Mouse (Mus musculus) neural tube, embryonic 14.5 days (tissue): ENCODE measurements around the gene Mtmr12. TPM values are rescaled to one million over a fixed set of nuclear protein-coding genes. Genes with fewer than 3 reads are reported as not detected.

ENCODE experiments used
- ATAC-seq: fragments of 200-750 bp; cut with Nextera tagmentation; 2 replicates; pipeline ENCODE4 v1.8.0; 2017; ENCODE audit warnings: low read depth, mild to moderate bottlenecking, moderate TSS enrichment, moderate library complexity
- H3K27ac ChIP-seq: fragments of 300-500 bp; sonication (generic); 2 replicates; pipeline ENCODE4 v1.5.1; 2014; ENCODE audit warnings: low read depth, mild to moderate bottlenecking, control low read depth, low read length, moderate library complexity, mixed read lengths
- H3K27me3 ChIP-seq: fragments of 300-500 bp; sonication (generic); 2 replicates; pipeline ENCODE4 v1.6.1; 2014; ENCODE audit warnings: low read length; ENCODE audit not compliant: control insufficient read depth, insufficient read depth
- H3K36me3 ChIP-seq: fragments of 300-500 bp; sonication (generic); 2 replicates; pipeline ENCODE4 v1.6.1; 2014; ENCODE audit warnings: low read length, mixed read lengths; ENCODE audit not compliant: control insufficient read depth, insufficient read depth
- H3K4me1 ChIP-seq: fragments of 300-500 bp; sonication (generic); 2 replicates; pipeline ENCODE4 v1.6.1; 2014; ENCODE audit warnings: low read length; ENCODE audit not compliant: control insufficient read depth, insufficient read depth
- H3K4me2 ChIP-seq: fragments of 300-500 bp; sonication (generic); 2 replicates; pipeline ENCODE4 v1.6.1; 2014; ENCODE audit warnings: mild to moderate bottlenecking, low read depth, low read length, control low read depth
- H3K4me3 ChIP-seq: fragments of 300-500 bp; sonication (generic); 2 replicates; pipeline ENCODE4 v1.5.1; 2014; ENCODE audit warnings: low read depth, low read length, control low read depth, mixed read lengths
- H3K9ac ChIP-seq: fragments of 300-500 bp; sonication (generic); replicated peaks from 2 replicates; pipeline ENCODE4 v1.6.1; 2014; ENCODE audit warnings: low read depth, mild to moderate bottlenecking, control low read depth, low read length, mixed read lengths
- H3K9me3 ChIP-seq: fragments of 300-500 bp; sonication (generic); 2 replicates; pipeline ENCODE4 v1.6.1; 2016; ENCODE audit warnings: low read length; ENCODE audit not compliant: control insufficient read depth
- WGBS: fragments of 180-500 bp; shearing (Covaris S2); extraction: QIAGEN DNeasy Blood & Tissue Kit; methylation state at CpG from one replicate; pipeline ENCODE4 v1.1.7; 2014; 5-methylcytosine and 5-hydroxymethylcytosine counted together
- polyA plus RNA-seq: library from polyadenylated mRNA; unstranded; fragments of >200 nt; fragmentation: Nextera tagmentation; extraction: Ambion mirVana; gene quantifications from 2 replicates; pipeline ENCODE4 v1.2.1, GENCODE M21; 2014

Gene Mtmr12
- polyA plus RNA-seq, 1 experiment from 2014 or later: 7.2 TPM

DNA sequence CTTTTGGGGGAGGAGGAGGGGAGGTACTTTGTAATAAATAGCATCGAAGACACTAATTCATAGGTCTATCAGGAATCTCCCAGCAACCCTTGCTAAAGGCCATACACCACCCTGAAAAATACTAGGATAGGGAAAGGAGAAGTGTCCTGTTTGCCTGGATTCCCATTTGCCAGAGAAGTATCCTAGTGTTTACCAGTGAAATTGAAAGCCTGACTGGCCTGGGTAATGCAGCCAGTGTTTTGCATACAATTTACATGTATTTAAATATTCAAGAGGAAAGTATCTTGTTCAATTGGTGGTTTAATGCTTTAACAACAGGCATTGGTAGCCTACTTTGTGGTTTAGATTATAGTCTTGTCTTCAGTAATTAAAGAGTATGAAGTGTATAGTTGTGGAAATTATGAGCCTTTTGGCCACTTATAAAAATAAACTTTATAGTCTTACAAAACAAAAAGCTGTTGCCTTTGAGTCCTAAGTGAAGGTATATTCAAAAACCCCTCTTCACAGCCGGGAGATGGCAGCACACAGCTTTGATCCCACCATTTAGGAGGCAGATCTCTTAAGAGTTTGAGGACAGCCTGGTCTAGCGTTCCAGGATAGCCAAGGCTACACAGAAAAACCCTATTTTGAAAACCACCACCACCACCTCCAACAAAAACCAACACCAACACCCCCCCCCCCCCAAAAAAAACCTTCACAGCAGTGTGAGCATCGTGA is 69.4 kb downstream of the Mtmr12 start:
- WGBS: 61% methylated on average over 4 of the region's 4 CpGs
- H3K27me3 ChIP-seq: no peaks in the 10 kb centered on the region
- no peak for ATAC-seq
- H3K27ac ChIP-seq: no peak overlapping the region
- H3K9ac ChIP-seq: no peak overlapping the region
- no peak overlapping the region for H3K4me2 ChIP-seq
- no peak overlapping the region for H3K4me3 ChIP-seq
- peaks cover 14% of the 10 kb centered on the region for H3K36me3 ChIP-seq
- no peaks in the 10 kb centered on the region for H3K9me3 ChIP-seq
- H3K4me1 ChIP-seq: no peaks in the 10 kb centered on the region

DNA sequence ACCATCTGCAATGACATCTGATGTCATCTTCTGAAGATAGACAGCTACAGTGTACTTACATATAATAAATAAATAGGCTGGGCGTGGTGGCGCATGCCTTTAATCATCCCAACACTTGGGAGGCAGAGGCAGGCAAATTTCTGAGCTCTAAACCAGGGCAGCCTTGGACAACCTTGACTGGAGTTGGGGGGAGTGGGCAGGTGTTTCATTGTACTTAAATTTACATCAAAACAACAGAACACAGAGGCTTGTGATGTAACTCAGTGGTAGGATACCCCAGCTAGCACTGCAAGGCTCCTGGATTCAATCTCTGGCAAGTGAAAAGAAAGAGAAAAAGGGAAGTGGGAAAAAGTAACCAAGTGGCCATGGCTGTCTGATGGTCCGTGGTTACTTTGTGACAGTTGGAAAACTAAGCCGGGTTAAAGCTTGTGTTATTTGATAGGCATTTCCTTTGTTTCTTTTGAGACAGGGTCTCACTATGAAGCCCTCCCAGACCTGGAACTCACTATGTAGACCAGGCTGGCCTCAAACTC is 70.3 kb downstream of the Mtmr12 start:
- WGBS: 92% methylated on average over 4 of the region's 4 CpGs
- H3K9ac ChIP-seq: no peak overlapping the region

DNA sequence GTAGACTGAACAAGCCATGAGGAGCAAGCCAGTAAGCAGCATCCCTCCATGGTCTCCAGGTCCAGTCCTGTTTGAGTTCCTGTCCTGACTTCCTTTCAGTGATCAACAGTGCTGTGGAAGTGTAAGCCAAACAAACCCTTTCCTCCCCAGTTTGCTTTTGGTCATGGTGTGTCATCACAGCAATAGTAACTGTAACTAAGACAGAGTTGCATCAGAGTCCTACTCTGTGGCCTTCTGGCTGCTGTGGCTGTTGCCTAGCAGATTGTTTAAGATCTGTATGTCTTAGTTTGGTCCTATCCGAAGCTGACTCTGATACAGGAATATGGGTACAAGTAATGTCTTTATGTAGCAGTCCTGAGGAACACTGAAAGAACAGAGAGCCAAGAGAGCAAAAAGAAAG is 75.0 kb downstream of the Mtmr12 start:
- Histone ChIP-seq H3K4me3 (no peak overlapping the region), H3K9ac (no peak overlapping the region), H3K27me3 (no peaks in the 10 kb centered on the region), H3K36me3 (no peaks in the 10 kb centered on the region), H3K9me3 (no peaks in the 10 kb centered on the region), H3K27ac (no peak overlapping the region), H3K4me2 (no peak overlapping the region), H3K4me1 (no peaks in the 10 kb centered on the region)
- ATAC-seq: no peak
- 89% methylated on average over 1 of the region's 1 CpGs for WGBS

More for the DNA sequence above, 70.3 kb downstream of the Mtmr12 start:
- no peak overlapping the region for H3K4me2 ChIP-seq
- no peak overlapping the region for H3K4me3 ChIP-seq
- H3K27ac ChIP-seq: no peak overlapping the region
- ATAC-seq: no peak
- H3K4me1 ChIP-seq: no peaks in the 10 kb centered on the region
- H3K9me3 ChIP-seq: no peaks in the 10 kb centered on the region
- peaks cover 6% of the 10 kb centered on the region for H3K36me3 ChIP-seq
- H3K27me3 ChIP-seq: no peaks in the 10 kb centered on the region

DNA sequence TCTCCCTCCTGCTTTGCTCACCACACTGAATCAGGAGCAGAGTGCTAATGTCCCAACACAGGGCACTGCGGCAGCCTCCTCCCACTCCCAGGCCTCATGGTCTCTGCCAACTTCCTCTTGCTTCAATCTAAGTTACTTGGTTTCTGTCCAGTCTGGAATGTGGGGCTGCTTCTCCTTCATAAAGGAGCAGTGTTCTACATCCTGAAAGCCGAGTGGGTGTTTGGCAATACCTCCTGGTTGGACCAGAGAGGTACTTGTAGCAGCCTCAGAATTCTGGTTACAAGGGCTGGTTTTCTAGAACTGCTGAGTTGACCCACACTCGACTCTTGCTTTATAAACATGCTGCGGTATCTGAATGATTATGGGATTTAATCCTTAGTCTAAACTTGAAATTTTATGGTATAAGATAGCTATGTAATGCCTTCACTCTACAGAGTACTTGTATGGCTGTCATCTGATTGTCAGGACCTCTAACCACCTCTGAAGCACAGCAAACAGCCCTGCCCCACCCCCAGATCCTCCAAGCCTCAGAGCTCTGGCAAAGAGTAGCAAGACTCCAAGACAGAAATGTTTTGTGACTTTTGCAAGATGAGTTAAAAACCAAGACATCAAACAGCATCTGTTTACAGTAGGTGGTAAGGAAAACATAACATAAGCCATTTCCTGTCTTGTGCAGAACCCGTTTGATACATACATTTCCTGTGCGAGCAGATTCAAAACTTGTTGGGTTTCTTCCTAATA is 80.1 kb downstream of the Mtmr12 start:
- no peak overlapping the region for H3K4me3 ChIP-seq
- ATAC-seq: no peak
- H3K27ac ChIP-seq: no peak overlapping the region
- WGBS: 86% methylated on average over 6 of the region's 6 CpGs
- no peak overlapping the region for H3K4me2 ChIP-seq
- H3K27me3 ChIP-seq: no peaks in the 10 kb centered on the region
- no peaks in the 10 kb centered on the region for H3K4me1 ChIP-seq
- no peak overlapping the region for H3K9ac ChIP-seq
- H3K9me3 ChIP-seq: no peaks in the 10 kb centered on the region
- H3K36me3 ChIP-seq: no peaks in the 10 kb centered on the region

DNA sequence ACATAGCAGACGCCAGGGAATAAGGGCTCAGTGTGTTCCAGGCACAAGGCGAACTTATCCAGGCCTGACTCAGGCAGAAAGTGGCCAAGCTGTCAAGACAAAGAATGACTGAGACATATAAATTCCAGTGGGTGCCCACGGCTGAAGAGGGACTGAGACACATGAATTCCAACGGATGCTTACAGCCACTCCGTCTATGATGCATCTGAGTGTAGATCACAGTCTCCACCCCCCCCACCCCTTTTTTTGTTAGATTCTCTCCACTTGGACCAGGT is 80.6 kb downstream of the Mtmr12 start:
- Histone ChIP-seq H3K4me1 (no peaks in the 10 kb centered on the region), H3K4me3 (no peak overlapping the region), H3K9ac (no peak overlapping the region), H3K36me3 (no peaks in the 10 kb centered on the region), H3K27ac (no peak overlapping the region), H3K9me3 (no peaks in the 10 kb centered on the region), H3K27me3 (no peaks in the 10 kb centered on the region), H3K4me2 (no peak overlapping the region)
- no peak for ATAC-seq
- WGBS: 91% methylated on average over 5 of the region's 5 CpGs

DNA sequence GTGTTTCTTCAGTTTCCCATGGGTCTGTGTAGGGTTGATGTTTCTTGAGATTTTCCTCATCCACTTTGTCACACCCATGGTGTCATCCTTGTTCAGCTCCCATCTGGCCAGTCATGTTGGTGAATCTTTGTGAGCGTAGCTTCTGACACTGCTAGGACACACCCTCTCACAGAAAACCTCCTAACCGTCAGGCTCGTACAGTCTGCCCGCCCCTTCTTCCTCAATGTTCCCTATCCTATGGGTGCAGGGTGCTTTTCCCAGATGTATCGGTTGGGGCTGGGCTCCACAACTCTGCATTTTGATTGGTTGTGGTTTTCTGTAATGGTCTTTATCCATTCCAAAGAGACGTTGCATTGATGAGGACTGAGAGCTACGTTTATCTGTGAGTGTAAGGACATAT is 85.5 kb downstream of the Mtmr12 start:
- Histone ChIP-seq H3K9me3 (no peaks in the 10 kb centered on the region), H3K36me3 (no peaks in the 10 kb centered on the region), H3K27ac (no peak overlapping the region), H3K4me3 (no peak overlapping the region), H3K4me2 (no peak overlapping the region), H3K9ac (no peak overlapping the region), H3K4me1 (no peaks in the 10 kb centered on the region), H3K27me3 (no peaks in the 10 kb centered on the region)
- WGBS: 85% methylated on average over 7 of the region's 7 CpGs
- ATAC-seq: no peak

DNA sequence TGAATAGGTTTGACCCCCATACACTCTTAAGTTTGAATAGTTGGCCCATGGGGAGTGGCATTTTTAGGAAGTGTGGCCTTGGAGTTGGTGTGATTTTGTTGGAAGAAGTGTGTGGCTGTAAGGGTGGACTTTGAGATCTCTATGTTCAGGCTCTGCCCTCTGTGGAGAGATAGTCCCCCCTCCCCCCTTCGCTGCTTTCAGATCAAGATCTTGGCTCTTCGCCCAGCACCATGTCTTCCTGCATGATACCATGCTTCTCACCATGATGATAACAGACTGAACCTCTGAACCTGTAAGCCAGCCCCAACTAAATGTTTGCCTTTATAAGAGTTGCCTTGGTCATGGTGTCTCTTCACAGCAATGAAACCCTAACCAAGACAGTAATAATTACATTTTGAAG is 86.9 kb downstream of the Mtmr12 start:
- Histone ChIP-seq H3K36me3 (no peaks in the 10 kb centered on the region), H3K4me2 (no peak overlapping the region), H3K9me3 (no peaks in the 10 kb centered on the region), H3K27ac (no peak overlapping the region), H3K4me3 (no peak overlapping the region), H3K4me1 (no peaks in the 10 kb centered on the region), H3K9ac (no peak overlapping the region), H3K27me3 (no peaks in the 10 kb centered on the region)
- ATAC-seq: no peak
- WGBS: 89% methylated on average over 2 of the region's 2 CpGs

DNA sequence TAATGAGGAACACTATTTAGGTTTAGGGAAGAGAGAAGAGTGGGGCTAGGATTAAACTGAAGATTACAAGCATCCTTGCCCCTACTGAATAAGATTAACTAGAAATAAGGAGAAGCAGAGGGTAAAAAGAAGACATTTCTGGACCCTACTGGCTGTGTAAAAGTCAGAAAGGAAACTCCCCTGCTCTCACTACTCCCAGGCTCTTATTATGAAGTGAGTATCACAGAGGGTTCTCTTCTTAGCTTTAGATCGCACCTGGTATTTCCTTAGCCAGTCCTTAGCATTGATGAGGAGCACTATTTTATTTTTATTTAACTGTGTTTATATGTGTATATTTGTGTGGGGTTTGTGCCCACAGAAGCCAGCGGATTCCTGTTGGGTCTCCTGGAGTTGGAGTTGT is 91.4 kb downstream of the Mtmr12 start:
- no peaks in the 10 kb centered on the region for H3K4me1 ChIP-seq
- no peaks in the 10 kb centered on the region for H3K27me3 ChIP-seq
- H3K9ac ChIP-seq: no peak overlapping the region
- no peaks in the 10 kb centered on the region for H3K9me3 ChIP-seq
- no peak overlapping the region for H3K4me2 ChIP-seq
- no peak for ATAC-seq
- no peaks in the 10 kb centered on the region for H3K36me3 ChIP-seq
- H3K27ac ChIP-seq: no peak overlapping the region
- 70% methylated on average over 2 of the region's 2 CpGs for WGBS
- no peak overlapping the region for H3K4me3 ChIP-seq

DNA sequence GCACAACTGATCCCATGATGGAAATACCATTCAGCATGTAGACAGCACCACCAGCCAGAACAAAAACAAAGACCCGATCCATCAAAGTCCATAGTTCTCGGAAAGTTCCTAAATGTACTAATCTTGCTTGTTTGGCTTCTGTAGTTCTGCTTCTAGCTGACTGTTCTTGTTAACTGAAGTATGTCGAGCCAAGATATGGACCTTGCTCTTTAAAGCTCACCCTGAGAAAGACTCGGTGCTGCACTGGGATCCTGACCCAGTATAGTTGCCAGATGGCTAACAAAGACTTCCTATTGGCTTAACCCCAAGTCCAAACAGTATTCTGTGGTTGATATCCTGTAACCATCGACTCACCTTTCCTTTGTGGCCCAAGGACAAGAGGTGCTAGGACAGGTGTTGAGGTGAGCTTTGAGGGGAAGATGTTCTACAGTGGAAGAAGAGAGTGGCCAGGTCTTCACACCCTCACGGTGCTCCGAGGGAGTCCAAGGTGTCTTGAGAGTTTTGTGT is 93.5 kb downstream of the Mtmr12 start:
- H3K36me3 ChIP-seq: no peaks in the 10 kb centered on the region
- no peaks in the 10 kb centered on the region for H3K4me1 ChIP-seq
- WGBS: 93% methylated on average over 7 of the region's 7 CpGs
- H3K9ac ChIP-seq: no peak overlapping the region
- no peak overlapping the region for H3K27ac ChIP-seq
- no peak overlapping the region for H3K4me2 ChIP-seq
- no peak for ATAC-seq
- no peaks in the 10 kb centered on the region for H3K9me3 ChIP-seq
- no peaks in the 10 kb centered on the region for H3K27me3 ChIP-seq
- no peak overlapping the region for H3K4me3 ChIP-seq
